Mouse (Mus musculus): ENCODE results near the gene Cyba. TPM values are rescaled to one million over a fixed set of nuclear protein-coding genes. Genes with fewer than 3 reads are reported as not detected.

The Cyba gene
- total RNA-seq, 4 experiments from 2014 or later, result 9.7 to 38.7 (median 16.8) TPM

GRCm38 (mm10) chr8:122423659-122424058 is 9.1 kb downstream of the Cyba start:
- DNase-seq (ENCODE audit: low spot score in 2 of 2), result no peak

GRCm38 (mm10) chr8:122423217-122423616 is 9.5 kb downstream of the Cyba start:
- no peak for DNase-seq (ENCODE audit: low spot score in 2 of 2)

- no peak for DNase-seq (ENCODE audit: low spot score in 2 of 2)
Observed at GRCm38 (mm10) chr8:122421376-122422070, 11.2 kb downstream of the Cyba start, which contains the start of gene Il17c. Gene Il17c (plus strand): TSS chr8:122422020.

GRCm38 (mm10) chr8:122419881-122420555 is 12.7 kb downstream of the Cyba start:
- DNase-seq (ENCODE audit: low spot score in 2 of 2), result peak; percentile 25 to 70

GRCm38 (mm10) chr8:122415554-122415953 is 17.2 kb downstream of the Cyba start:
- no peak for DNase-seq (ENCODE audit: low spot score in 2 of 2)

DNA sequence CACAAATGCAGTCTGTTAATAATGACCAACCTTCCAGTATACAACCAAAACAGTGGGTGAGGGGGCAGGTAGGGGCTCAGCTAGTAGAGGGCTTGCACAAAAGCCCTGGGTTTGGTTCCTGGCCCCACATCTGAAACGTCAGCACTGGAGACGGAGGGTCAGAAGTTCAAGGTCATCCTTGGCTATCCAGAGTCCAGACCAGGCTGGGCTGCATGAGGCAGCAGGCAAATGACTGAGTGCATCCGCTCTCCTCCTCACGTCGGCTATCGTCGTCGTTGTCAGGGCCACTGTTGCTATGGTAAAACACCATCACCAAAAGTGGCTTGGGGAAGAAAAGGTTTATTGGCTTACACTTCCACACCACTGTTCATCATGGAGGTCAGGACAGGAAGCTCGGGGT is 18.4 kb downstream of the Cyba start:
- no peak for DNase-seq (ENCODE audit: low spot score in 2 of 2)

DNA sequence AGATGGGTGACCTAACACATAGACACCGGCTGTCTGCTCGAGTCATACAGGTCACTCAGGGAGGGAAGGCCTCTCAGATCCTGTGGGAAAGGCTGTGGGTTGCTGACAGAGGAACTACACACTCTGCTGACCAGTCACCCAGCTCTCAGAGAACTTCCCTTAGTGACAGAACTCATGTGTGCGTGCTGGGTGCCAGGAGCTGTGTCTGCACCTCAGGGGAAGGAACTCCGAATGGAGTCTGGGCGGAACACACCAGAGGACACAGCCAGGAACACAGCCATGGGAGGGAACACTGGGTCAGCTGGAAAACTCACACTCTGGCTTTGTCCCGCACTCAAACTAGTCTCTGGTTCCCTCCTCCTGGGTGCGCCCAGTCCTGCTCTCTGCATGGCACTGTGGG is 25.1 kb downstream of the Cyba start:
- DNase-seq (ENCODE audit: low spot score in 2 of 2), result no peak

DNA sequence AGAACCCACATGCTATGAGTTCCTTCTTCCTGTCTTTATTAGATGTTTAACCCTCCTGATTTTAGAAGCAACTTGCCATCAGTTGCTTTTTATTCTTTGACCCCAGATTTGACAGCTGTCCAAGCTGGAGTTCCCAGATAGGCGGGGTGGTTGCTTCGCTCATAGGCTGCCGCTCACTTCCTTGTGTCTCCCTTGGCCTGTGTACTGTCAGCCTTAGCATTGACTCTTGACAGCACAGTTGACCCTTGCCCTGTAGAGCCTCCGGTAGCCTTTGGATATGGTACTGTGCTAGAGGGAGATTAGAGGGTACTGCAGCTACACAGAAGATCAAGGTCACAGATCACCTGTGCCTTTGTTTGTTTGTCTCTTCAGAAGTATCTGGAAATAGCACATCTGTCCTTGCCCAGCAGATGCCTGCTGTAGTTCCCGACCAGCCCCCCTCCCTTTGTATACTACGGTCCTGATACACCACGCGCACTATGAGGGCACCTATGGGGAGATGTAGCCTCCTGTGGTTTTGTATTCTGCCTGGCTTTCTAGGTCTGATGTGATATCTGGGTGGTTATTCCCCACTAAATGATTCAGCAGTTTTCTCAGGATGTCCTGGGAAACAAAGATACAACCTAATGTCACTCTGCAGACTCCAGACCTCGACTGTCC is 27.5 kb downstream of the Cyba start:
- no peak for DNase-seq (ENCODE audit: low spot score in 2 of 2)

DNA sequence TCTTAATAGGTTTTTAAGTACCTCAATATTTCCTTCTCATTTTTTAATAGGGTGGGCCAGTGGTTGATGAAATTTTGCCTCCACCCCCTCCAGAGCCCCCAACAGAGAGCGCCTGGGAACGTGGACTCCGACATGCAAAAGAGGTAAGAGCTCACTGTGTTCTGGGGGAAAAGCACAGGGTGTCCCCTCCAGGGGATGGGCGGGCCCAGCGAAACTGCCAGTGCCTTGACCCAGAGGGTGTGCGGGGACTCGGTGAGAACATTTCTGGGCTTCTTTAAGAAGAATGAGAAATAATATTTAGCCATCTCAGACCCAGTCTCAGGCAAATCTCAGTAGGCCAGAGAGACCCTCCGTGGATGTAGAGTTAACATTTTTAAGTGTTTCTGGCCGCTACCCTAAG is 34.5 kb downstream of the Cyba start:
- DNase-seq (ENCODE audit: low spot score in 2 of 2), result no peak

DNA sequence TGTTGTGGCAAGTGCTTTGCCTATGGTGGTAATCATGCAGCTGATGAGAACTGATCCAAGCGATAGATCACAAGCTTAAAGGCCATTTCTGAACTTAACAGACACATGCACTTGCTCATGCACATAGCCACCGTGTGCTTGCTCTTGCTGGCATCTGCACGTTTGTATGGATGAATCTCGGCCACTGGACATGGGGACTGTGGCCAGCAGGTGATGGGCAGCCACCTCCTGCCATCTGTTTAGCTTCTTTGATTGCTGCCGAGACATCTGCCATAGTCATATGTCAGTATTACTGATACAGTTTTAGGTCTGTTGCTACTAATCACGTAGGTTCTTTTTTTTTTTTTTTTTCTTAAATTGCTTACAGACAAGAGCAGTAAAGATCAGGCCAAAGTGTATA is 37.4 kb downstream of the Cyba start:
- no peak for DNase-seq (ENCODE audit: low spot score in 2 of 2)

GRCm38 (mm10) chr8:122393717-122394116 is 39.0 kb downstream of the Cyba start:
- no peak for DNase-seq (ENCODE audit: low spot score in 2 of 2)

GRCm38 (mm10) chr8:122390758-122391157 is 42.0 kb downstream of the Cyba start:
- no peak for DNase-seq (ENCODE audit: low spot score in 2 of 2)

DNA sequence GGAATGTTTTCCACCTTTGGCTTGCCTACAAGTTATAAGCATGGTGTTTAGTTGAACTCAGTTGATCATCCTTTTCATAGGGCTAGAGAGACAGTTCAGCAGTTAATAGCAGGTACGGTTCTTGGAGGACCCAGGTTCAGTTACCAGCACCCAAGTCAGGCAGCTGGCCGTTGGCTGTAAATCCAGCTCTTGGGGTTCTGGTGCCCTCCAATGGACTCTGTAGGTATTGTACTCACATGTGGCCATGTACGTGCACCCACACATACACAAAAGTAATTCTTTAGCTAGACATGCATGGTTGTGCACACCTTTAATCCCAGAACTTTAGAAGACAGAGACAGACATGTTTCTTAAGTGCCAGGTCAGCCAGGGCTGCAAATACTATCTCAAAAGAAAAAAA is 43.4 kb downstream of the Cyba start:
- DNase-seq (ENCODE audit: low spot score in 2 of 2), result no peak

DNA sequence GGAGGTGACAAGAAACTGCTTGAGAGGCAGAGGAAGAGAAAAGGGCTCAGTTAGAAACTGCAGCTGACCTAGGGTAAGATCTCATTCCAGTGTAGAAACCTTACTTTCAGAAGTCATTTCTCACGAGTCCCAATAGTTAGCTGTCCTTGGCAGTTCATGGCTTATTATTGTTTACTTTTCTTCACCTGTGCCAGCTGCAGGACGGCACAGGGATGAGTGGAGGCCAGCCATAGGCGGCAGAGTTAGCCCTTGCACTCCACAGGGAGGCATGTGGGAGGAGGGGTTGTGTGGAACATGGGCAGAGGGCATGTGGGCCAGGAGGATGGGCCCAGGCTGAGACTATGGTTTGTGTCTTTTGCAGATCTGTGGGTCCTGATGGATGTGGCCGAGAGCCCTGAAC is 49.7 kb downstream of the Cyba start:
- no peak for DNase-seq (ENCODE audit: low spot score in 2 of 2)

DNA sequence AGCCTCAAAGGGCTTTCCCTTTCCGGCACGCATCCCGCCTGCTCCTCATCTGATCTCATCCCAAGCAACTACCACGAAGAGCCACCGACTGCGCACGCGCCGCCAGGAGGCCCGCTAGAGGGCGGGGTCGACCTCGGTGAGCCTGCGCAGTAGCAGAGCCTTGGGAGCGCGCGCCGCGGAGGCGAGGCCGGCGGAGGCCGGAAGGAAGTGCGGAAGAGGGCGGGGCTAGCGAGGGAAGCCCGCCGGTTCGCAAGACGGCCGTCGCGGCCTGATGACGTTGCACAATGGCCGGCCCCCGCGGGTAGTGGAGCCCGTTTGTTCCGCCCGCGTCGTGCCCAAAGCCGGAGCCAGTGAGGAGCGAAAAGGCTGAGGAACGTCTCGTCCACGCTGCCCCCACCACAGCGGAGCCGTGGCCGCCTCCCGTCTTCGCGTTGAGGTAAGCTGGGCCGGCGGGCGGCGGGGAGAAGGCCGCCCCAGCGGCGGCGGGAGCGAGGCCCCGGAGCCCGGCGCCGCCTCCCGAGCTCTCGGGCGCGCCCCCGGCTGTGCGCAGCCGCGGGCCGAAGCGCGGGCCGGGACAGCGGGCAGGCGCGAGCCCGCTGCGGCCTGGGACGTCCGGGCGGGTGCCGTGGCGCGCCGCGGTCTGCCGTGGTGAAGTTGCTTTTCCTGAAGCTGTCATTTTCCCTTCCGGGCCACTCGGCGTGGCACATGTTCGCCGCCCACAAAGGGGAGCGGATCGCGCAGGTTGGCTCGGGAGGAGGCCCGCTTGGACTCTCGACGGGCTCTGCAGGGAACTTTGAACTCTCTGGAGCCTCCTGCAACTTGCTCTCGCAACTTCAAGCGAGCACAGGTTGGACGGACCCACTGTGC is 56.1 kb downstream of the Cyba start, which contains the start of gene Zc3h18:
Gene Zc3h18, plus strand, starts transcription at position 245 of the 867 bp plus-strand sequence.
- DNase-seq (ENCODE audit: low spot score in 2 of 2), result peak; percentile 96 to 99

DNA sequence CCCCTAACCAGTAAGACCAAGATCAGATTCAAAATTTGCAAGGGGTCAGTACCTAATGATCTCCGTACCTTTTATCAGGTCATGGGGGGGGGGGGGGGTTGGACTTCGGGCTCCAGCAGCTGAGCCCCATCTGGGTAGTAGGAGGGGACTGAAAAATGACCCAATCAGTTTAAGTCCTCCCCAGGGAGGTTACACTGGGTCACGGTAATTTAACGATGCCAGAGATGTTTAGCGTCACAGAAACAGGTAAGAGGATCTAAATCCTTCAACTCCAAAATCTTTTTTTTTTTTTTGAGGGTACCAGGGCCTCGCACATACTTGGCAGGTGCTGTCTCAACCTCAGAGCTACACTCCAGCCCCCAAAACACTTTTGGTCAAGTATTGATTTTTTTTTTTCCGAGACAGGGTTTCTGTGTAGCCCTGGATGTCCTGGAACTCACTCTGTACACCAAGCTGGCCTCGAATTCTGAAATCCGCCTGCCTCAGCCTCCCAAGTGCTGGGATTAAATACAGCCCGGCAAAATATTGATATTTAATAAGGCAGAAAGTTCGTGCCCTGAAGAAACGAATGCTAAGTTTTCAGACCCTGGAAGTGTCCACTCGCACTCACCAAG is 56.9 kb downstream of the Cyba start:
- no peak for DNase-seq (ENCODE audit: low spot score in 2 of 2)

- no peak for DNase-seq (ENCODE audit: low spot score in 2 of 2)
Observed at GRCm38 (mm10) chr8:122375320-122375719, 57.4 kb downstream of the Cyba start.

All from left cerebral cortex, adult 8-10 months (tissue).